Mouse (Mus musculus): ENCODE results near the gene Hivep2. TPM values are rescaled to one million over a fixed set of nuclear protein-coding genes. Genes with fewer than 3 reads are reported as not detected.

Gene Hivep2
- polyA plus RNA-seq, 1 experiment from 2014 or later = 5.6 TPM

DNA sequence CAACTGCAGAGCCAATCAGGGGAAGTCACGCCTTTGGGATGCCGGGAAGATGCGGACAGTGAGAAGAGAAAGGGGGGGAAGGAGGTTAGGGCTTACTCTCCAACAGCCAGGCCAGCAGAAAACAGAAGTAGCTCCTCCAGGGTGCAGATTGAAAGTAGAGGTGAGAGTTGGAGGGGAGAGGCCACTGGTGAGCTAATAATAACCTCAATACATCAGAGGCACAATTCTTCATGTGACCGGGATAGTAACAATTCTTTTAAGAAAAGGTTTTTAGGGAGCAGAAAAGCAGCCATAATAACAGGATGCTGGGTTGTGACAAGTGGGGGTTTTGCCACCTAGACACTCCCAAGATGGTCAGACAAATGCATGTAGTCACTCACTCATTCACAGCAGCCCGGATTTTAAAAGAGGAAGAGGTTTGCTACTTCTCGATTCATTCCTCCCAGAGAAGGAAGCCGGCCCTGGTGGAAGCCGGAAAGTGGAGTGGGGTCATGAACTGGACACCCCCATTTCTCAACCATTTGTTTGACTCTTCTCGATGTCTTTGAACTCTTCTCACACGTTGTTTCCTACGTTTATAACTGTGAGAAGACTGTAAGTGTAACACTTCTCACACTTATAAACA, 220.6 kb downstream of the Hivep2 start:
- Histone ChIP-seq H3K4me2 (ENCODE audit: low read depth, low read length) (no peak overlapping the region), H3K4me3 (replicated peaks; ENCODE audit: low read length) (no peak overlapping the region), H3K9ac (ENCODE audit: low read length) (no peak overlapping the region), H3K27ac (ENCODE audit: low read length) (no peak overlapping the region), H3K36me3 (ENCODE audit: control insufficient read depth, insufficient read depth, low read length) (no peaks in the 10 kb centered on the region), H3K27me3 (ENCODE audit: control insufficient read depth, insufficient read depth, low read length) (no peaks in the 10 kb centered on the region), H3K9me3 (replicated peaks; ENCODE audit: control insufficient read depth, low read length) (no peaks in the 10 kb centered on the region), H3K4me1 (ENCODE audit: control insufficient read depth, insufficient read depth, low read length) (no peaks in the 10 kb centered on the region)
- no peak for ATAC-seq (ENCODE audit: insufficient read depth, low FRiP score)
- 49% methylated on average over 11 of the region's 11 CpGs for WGBS

GRCm38 (mm10) chr10:14189050-14189449, 223.2 kb downstream of the Hivep2 start:
- Histone ChIP-seq H3K9me3 (replicated peaks; ENCODE audit: control insufficient read depth, low read length) (no peaks in the 10 kb centered on the region), H3K36me3 (ENCODE audit: control insufficient read depth, insufficient read depth, low read length) (no peaks in the 10 kb centered on the region), H3K4me3 (replicated peaks; ENCODE audit: low read length) (no peak overlapping the region), H3K27ac (ENCODE audit: low read length) (no peak overlapping the region), H3K4me2 (ENCODE audit: low read depth, low read length) (no peak overlapping the region), H3K27me3 (ENCODE audit: control insufficient read depth, insufficient read depth, low read length) (no peaks in the 10 kb centered on the region), H3K4me1 (ENCODE audit: control insufficient read depth, insufficient read depth, low read length) (no peaks in the 10 kb centered on the region), H3K9ac (ENCODE audit: low read length) (no peak overlapping the region)
- 43% methylated on average over 4 of the region's 4 CpGs for WGBS
- ATAC-seq (ENCODE audit: insufficient read depth, low FRiP score) = no peak

DNA sequence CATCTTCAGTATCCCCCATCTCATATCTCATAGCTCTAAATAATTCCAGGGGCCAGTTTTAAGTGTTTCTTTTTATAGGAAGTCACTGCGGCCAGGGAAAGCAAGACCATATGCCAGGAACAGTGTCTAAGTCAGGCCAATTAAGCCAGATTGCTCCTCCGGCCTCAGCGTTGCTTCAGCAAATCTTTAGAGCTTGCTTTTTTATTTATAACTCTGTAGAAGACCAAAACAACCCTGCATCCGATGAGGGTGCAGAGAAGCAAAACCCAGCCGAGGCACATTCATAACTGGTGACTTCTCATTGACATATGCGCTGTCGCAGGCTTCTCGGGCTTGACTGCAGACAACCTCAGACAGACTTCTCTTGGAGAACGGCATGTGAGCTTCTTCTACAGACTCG, 225.3 kb downstream of the Hivep2 start:
- no peaks in the 10 kb centered on the region for H3K36me3 ChIP-seq (ENCODE audit: control insufficient read depth, insufficient read depth, low read length)
- H3K9ac ChIP-seq (ENCODE audit: low read length) = no peak overlapping the region
- WGBS = 73% methylated on average over 10 of the region's 10 CpGs
- no peaks in the 10 kb centered on the region for H3K27me3 ChIP-seq (ENCODE audit: control insufficient read depth, insufficient read depth, low read length)
- no peak overlapping the region for H3K4me3 ChIP-seq (replicated peaks; ENCODE audit: low read length)
- no peaks in the 10 kb centered on the region for H3K4me1 ChIP-seq (ENCODE audit: control insufficient read depth, insufficient read depth, low read length)
- no peaks in the 10 kb centered on the region for H3K9me3 ChIP-seq (replicated peaks; ENCODE audit: control insufficient read depth, low read length)
- ATAC-seq (ENCODE audit: insufficient read depth, low FRiP score) = no peak
- no peak overlapping the region for H3K27ac ChIP-seq (ENCODE audit: low read length)
- no peak overlapping the region for H3K4me2 ChIP-seq (ENCODE audit: low read depth, low read length)

DNA sequence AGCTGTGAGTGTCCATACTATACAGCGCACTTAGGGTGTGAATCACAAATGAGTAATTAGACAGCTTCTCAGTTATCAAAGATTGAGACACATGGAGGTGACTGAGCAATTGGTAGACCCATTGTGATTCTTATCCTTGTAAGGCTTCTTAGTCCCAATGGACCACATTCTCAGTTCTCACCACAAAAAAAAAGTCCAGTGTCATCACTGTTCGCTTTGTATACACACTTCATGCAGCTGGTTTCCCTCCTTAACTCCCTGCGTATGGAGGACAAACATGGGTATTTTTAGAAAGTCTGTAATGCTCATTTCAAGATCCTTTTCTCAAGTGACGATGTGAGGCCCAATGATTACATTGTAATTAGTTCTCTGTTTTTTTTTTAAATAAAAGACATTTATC, 226.3 kb downstream of the Hivep2 start:
- Histone ChIP-seq H3K4me1 (ENCODE audit: control insufficient read depth, insufficient read depth, low read length) (no peaks in the 10 kb centered on the region), H3K36me3 (ENCODE audit: control insufficient read depth, insufficient read depth, low read length) (no peaks in the 10 kb centered on the region), H3K27me3 (ENCODE audit: control insufficient read depth, insufficient read depth, low read length) (no peaks in the 10 kb centered on the region), H3K9ac (ENCODE audit: low read length) (no peak overlapping the region), H3K4me2 (ENCODE audit: low read depth, low read length) (no peak overlapping the region), H3K9me3 (replicated peaks; ENCODE audit: control insufficient read depth, low read length) (no peaks in the 10 kb centered on the region), H3K27ac (ENCODE audit: low read length) (no peak overlapping the region), H3K4me3 (replicated peaks; ENCODE audit: low read length) (no peak overlapping the region)
- 67% methylated on average over 4 of the region's 4 CpGs for WGBS
- no peak for ATAC-seq (ENCODE audit: insufficient read depth, low FRiP score)

- Histone ChIP-seq H3K4me2 (ENCODE audit: low read depth, low read length) (no peak overlapping the region), H3K4me3 (replicated peaks; ENCODE audit: low read length) (no peak overlapping the region), H3K4me1 (ENCODE audit: control insufficient read depth, insufficient read depth, low read length) (no peaks in the 10 kb centered on the region), H3K27me3 (ENCODE audit: control insufficient read depth, insufficient read depth, low read length) (no peaks in the 10 kb centered on the region), H3K9me3 (replicated peaks; ENCODE audit: control insufficient read depth, low read length) (no peaks in the 10 kb centered on the region), H3K9ac (ENCODE audit: low read length) (no peak overlapping the region), H3K36me3 (ENCODE audit: control insufficient read depth, insufficient read depth, low read length) (no peaks in the 10 kb centered on the region), H3K27ac (ENCODE audit: low read length) (no peak overlapping the region)
- no peak for ATAC-seq (ENCODE audit: insufficient read depth, low FRiP score)
- WGBS = 78% methylated on average over 4 of the region's 4 CpGs
Measured at GRCm38 (mm10) chr10:14193702-14194101, 227.8 kb downstream of the Hivep2 start.

DNA sequence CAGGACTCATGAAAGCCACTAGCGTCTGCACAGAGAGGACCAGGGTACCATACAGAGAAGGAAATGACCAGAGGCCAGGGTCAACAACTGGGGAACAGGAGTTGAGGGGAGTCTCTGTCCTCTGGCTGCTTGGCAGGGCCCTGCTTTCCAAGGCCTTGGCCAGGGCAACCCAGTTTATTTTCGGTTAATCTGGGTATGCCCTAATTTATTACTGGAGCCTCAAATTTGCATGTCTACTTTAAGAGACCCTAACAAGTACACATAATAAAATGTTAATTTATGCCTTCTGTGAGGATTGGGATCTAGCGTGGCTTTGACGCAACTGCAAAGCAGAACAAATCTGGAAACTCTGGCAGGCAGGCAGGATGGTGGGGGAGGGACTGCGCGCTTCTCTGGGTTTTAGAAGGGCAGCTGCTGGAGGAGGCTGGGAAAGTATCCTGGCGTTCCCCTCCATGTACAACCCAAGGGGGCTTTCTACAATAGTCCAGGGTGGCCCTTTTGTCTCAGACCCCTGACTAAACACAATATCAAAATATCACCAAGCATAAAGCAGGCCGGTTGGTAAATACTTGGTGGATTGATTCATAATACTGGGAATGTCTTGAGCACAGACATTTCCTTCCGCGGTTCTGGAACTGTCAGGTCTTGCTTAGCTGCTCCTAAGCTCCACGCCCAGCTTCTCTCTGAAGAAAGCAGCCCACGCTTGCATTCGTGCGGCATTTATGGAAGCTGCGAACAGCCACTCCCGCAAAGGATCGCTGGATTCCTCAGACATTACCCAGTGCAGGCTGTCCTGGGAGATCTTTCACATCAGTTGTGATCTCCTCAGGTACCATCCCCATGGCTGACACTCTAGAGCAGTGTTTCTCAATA, 230.1 kb downstream of the Hivep2 start:
- Histone ChIP-seq H3K9ac (ENCODE audit: low read length) (no peak overlapping the region), H3K4me2 (ENCODE audit: low read depth, low read length) (no peak overlapping the region), H3K36me3 (ENCODE audit: control insufficient read depth, insufficient read depth, low read length) (no peaks in the 10 kb centered on the region), H3K27me3 (ENCODE audit: control insufficient read depth, insufficient read depth, low read length) (no peaks in the 10 kb centered on the region), H3K27ac (ENCODE audit: low read length) (no peak overlapping the region), H3K4me1 (ENCODE audit: control insufficient read depth, insufficient read depth, low read length) (no peaks in the 10 kb centered on the region), H3K4me3 (replicated peaks; ENCODE audit: low read length) (no peak overlapping the region), H3K9me3 (replicated peaks; ENCODE audit: control insufficient read depth, low read length) (no peaks in the 10 kb centered on the region)
- 79% methylated on average over 17 of the region's 17 CpGs for WGBS
- no peak for ATAC-seq (ENCODE audit: insufficient read depth, low FRiP score)

DNA sequence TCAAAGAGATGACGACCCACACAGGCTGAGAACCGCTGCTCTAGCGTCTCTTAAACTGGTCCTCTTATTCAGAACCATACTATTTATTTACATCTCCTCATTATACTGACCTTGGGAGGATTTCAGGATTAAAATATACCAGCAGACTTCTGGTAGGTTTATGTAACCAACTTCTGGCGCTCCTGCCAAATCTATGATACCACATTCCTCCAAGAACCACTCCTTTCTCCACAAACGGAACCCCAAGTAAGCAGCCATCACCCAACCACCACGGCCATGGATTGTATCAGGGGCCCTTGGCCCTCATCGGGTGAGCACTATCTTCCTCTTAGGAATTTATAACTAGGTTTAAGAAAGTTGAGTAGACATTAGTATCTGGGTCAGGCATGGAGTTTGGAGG, 230.9 kb downstream of the Hivep2 start:
- no peak for ATAC-seq (ENCODE audit: insufficient read depth, low FRiP score)
- H3K9ac ChIP-seq (ENCODE audit: low read length) = no peak overlapping the region
- no peak overlapping the region for H3K4me2 ChIP-seq (ENCODE audit: low read depth, low read length)
- no peak overlapping the region for H3K4me3 ChIP-seq (replicated peaks; ENCODE audit: low read length)
- H3K9me3 ChIP-seq (replicated peaks; ENCODE audit: control insufficient read depth, low read length) = no peaks in the 10 kb centered on the region
- no peaks in the 10 kb centered on the region for H3K4me1 ChIP-seq (ENCODE audit: control insufficient read depth, insufficient read depth, low read length)
- no peaks in the 10 kb centered on the region for H3K27me3 ChIP-seq (ENCODE audit: control insufficient read depth, insufficient read depth, low read length)
- H3K36me3 ChIP-seq (ENCODE audit: control insufficient read depth, insufficient read depth, low read length) = no peaks in the 10 kb centered on the region
- 72% methylated on average over 7 of the region's 7 CpGs for WGBS
- no peak overlapping the region for H3K27ac ChIP-seq (ENCODE audit: low read length)

- H3K4me3 ChIP-seq (replicated peaks; ENCODE audit: low read length) = no peak overlapping the region
- H3K36me3 ChIP-seq (ENCODE audit: control insufficient read depth, insufficient read depth, low read length) = no peaks in the 10 kb centered on the region
- no peaks in the 10 kb centered on the region for H3K27me3 ChIP-seq (ENCODE audit: control insufficient read depth, insufficient read depth, low read length)
- H3K27ac ChIP-seq (ENCODE audit: low read length) = no peak overlapping the region
- no peaks in the 10 kb centered on the region for H3K4me1 ChIP-seq (ENCODE audit: control insufficient read depth, insufficient read depth, low read length)
- 69% methylated on average over 6 of the region's 6 CpGs for WGBS
- ATAC-seq (ENCODE audit: insufficient read depth, low FRiP score) = no peak
- H3K9me3 ChIP-seq (replicated peaks; ENCODE audit: control insufficient read depth, low read length) = no peaks in the 10 kb centered on the region
- H3K4me2 ChIP-seq (ENCODE audit: low read depth, low read length) = no peak overlapping the region
- no peak overlapping the region for H3K9ac ChIP-seq (ENCODE audit: low read length)
Measured at GRCm38 (mm10) chr10:14197261-14197660, 231.4 kb downstream of the Hivep2 start.

DNA sequence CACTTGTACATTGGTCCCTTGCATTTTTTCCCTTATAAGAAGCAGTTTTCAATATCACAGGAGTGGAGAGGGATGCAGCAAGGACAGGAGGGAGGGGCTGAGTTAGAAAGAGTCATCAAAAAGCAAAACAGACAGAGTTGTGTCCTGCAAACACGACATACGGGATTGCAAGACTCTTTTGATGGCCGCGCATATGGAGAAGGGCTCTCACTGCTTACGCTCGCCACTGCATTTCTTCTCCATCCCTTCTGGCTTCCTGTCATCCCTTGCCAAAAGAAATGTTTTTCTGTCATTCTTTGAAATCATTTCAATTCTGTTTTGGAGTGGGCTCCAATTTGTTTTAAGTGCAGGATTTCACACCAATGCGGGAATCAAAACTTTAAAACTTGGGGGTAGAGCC, 233.5 kb downstream of the Hivep2 start:
- ATAC-seq (ENCODE audit: insufficient read depth, low FRiP score) = no peak
- no peak overlapping the region for H3K4me3 ChIP-seq (replicated peaks; ENCODE audit: low read length)
- no peaks in the 10 kb centered on the region for H3K9me3 ChIP-seq (replicated peaks; ENCODE audit: control insufficient read depth, low read length)
- H3K4me2 ChIP-seq (ENCODE audit: low read depth, low read length) = no peak overlapping the region
- H3K27ac ChIP-seq (ENCODE audit: low read length) = no peak overlapping the region
- 77% methylated on average over 7 of the region's 7 CpGs for WGBS
- no peaks in the 10 kb centered on the region for H3K27me3 ChIP-seq (ENCODE audit: control insufficient read depth, insufficient read depth, low read length)
- H3K36me3 ChIP-seq (ENCODE audit: control insufficient read depth, insufficient read depth, low read length) = no peaks in the 10 kb centered on the region
- H3K4me1 ChIP-seq (ENCODE audit: control insufficient read depth, insufficient read depth, low read length) = no peaks in the 10 kb centered on the region
- no peak overlapping the region for H3K9ac ChIP-seq (ENCODE audit: low read length)

Measured in stomach, embryonic 16.5 days (tissue).